Mouse (Mus musculus) liver (tissue): ENCODE measurements around the gene Rasl10b.
A peak's percentile ranks its signal among the peaks of the same experiment; 100 is the strongest.

Source experiments
- DNase-seq: peaks from one replicate; pipeline ENCODE4 v3.0.0-alpha.2; 2020; ENCODE audit warnings: mixed read lengths

Gene Rasl10b

DNA sequence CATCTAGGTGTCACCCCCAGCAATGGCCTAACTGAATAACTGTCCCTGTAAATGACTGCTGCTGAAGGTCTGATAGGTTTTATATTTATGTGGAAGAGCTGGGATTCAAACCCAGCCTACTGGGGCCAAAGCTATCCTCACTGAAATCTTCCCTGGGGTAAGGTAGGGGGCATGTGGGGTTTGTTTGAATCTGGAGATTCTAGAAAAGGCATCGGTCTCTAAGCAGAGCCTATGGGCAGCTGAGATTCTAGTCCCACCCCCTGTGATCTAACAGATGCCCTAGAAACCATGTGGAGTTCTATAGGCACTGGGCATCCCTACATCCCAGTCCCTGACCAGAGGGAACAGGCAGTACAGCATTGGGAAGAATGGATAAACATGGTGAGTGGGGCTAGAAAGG lies 28.4 kb downstream of the Rasl10b start, which contains the start of gene 1700020L24Rik:
TSS of gene 1700020L24Rik (plus strand) at position 301 of the 400 bp plus-strand sequence.
- no peak for DNase-seq

DNA sequence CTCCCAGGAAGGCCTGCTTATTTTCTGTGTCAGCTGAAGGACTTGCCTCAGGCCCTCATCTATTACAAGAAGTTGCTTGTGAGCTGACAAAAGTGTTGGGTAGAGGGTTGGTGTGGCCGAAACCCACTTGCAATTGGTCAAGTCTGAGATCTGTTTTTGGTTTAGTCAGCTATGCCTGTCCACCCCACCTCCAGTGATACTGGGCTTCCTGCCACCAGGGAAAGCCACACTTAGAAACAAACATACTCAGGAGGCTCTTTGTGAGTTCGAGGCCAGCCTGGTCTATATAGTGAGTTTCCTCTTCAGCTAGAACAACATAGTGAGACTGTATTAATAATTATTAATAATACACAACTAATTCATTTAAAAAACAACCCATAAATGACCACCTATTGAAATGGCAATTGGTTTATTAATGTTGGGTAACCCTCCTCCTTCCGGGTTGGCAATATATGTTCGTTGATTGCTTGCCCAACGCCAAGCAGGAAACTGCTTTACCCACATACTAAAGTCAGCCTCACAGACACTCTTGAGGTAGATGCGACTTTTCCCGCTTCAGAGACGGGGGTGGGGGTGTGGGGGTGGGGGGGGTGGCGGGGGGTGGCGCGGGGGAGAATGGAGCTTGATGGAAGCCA lies 30.6 kb downstream of the Rasl10b start:
- DNase-seq = no peak

DNA sequence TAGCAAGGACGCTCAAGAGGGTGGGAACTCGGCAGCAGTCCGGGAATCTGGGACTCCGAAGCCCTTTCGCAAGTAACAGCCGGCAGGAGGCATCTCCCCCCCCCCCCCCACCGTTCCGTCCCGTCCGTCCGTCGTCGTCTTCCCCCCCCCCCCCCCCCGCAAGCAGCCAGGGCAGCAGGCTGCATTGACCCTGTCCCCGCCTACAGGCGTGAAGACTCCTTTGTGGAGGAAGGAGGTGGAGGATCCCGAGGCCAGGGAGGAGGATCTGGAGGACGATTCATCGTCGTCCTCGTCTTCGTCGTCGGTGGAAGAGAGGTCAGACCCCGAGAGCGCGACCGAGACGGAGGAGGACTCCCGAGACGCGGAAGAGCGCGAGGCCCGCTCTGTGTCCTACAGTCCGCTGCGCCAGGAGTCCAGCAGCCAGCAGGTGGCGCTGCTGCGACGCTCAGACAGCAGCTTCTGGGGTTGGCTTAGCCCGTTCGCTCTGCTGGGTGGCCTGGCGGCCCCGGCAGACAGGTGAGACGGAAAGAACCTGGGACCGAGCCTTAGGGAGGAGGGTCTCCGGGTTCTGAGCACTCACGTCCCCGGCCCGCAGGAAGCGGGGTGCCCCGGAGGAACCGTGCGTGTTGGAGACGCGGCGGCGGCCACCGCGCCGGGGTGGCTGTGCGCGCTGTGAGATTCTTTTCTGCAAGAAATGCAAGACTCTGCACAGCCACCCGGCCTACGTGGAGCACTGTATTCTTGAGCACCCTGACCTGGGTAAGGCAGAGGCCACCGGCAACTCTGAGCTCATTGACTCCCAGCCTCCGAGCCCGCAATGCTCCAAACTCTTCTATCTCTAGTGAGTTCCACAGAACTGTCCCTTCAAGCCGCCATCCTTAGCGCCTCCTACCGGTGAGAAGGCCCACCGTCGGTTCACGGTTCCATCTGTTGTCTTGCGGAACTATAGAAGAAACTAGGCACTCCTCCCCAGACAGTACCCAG lies 31.4 kb downstream of the Rasl10b start:
- peak; percentile 89 for DNase-seq

DNA sequence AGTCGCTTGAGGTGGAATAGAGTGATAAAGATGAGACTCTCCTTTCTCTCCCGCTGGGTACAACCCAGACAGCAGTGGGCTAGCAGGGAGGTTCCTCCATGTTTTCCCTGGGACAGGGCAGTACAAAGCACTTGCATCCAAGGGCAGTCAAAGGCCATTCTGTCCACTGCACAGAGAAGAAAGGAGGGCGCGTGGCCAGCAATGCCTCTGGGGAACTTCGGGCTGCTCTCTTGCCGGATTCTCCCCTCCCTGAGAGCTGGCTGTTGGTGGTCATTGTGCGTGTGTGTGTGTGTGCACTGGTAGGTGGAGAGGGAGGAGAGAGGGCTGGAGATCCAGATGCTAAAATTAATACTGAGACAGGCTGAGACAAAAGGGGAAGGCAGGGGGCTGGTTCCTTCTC lies 32.3 kb downstream of the Rasl10b start:
- DNase-seq = no peak

DNA sequence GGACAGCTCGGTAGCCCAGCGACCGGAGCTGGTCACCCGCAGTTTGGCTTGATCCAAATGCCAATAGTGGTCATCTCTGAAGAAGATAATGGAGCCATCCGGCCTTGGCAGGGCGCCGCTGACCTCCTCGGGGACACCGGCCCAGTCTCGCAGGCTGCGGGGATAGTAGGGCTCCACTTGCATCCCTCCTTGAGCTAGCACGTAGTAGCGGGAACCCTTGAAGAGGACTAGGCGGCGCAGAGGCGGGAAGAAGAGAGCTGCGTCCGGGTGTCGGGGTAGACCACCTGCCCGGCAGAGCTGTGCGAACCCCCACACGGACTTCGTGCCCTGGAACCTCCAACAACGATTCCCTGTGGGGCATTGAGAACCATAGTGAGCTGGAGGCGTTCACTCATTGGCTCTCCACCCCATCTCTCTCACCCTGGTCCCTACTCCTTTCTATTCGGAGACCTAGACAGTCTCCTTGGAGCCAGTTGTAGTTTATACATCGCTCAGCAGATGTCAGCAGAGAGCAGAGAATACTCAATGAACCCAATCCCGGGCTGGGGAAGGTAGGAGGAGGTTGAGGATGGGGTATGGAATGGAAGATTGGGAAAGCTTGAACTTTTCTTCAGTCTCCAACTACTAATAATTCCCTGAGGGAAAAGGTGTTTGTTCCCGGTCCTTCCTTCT lies 33.8 kb downstream of the Rasl10b start:
- DNase-seq = peak; percentile 62

DNA sequence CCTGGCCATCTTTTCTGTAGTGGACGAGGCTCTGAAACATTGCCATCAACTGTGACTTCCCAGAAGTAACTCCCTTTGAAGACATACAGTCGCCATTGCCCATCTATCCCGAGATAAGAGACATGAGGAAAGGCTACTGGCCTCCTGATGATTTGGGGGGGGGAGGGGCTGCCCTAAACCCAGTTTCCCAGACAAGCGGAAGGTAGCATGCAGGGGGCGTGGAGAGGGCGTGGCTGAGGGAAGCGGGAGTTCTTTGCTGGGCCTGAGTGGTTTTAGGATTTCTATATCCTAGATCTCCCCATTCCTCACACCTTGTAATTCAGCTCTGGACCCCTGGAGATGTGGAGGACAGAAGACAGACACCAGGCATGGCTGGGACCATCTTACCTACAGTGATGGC lies 34.9 kb downstream of the Rasl10b start:
- DNase-seq = peak; percentile 31

DNA sequence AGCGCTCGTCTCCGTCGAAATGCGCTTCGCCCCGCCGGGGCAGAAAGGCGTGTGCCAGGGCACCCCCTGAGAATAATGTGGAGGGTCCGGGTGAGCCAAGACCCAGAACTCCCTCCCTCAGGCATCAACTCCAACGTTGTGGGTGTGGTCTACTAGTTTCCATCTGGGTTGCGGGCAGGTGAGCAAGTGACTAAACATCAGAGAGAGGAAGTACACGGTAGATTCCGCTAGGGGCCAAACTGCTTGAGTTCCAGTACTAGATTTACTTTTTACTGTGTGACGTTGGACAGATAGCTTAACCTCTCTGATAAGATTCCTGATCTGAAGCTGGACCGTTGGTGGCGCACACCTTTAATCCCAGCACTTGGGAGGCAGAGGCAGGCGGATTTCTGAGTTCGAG lies 36.1 kb downstream of the Rasl10b start:
- no peak for DNase-seq

DNA sequence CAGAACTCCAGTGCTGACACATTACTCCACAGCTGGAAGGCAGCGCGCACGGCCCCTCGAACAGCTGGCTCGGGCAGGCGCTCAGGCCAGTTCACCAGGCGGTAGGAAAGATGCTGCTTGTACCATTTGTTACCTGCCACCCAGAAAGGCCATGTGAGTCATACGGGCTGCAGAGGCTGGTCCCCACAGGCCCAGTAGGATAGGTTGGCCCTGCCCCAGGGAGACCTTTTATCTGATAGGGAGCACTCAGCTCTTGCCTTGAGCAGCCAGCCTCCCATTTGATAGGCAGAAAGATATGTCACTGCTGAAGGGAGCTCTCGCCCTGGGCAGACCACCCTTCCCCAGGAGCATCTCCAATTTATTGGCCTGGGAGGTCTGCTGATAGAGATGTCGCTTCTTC lies 38.7 kb downstream of the Rasl10b start:
- DNase-seq = no peak

DNA sequence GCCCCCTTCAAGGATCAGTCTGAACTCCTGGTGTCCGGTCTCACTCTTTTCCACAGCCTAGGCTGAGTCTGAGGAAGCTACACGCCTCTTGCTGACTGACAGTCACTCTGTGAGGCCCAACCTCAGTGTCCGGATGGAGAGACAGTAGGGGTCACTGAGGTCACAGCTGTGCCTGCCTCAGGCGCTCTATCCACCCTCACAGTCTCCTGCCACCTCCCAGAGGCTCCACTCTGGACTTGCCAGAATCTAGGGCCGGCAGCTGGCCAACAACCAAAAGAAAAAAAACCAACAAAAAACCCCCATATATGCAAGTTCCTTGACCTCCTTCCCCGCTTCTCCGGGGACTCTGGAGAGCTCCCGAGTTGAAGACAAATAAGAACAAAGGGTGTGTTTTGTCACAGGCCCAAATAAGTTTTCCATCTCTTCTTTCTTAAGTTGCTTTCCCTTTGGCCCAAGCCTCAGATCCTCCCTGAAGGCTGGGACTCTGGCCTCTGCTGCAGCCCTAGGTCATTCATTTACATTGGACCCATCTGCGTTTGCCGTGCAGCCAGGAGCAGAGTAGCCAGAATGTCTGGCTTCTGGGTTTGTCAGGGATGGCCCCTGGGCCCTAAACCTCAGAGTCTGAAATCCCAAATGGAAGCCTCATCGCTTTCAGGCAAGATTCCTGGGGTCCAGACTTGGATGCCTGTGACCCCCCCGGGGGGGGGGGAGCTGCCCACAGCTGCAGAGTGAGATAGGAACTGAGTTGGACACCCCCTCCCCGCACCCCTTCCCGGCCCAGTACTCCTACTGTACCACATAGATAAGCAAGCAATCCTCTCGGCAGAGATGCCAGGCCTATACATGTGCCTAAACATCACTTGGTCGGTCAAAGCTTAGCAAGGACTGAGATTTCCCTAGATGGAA lies 39.3 kb downstream of the Rasl10b start:
- no peak for DNase-seq

DNA sequence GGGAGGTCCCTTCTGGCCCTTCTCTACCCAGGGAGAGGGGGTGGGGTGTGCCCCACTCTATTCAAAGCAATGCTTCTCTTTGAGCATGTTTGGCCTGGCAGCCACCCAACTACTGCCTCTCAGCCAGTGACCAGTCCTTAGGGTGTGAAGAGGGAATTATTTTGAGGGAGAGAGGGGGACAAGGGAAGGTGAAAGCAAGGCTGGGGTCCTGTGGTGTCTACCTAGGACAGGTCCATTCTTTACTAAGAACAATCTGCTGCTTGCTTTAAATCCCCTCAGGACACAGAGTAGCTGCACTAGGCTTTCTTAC lies 39.9 kb downstream of the Rasl10b start:
- no peak for DNase-seq

DNA sequence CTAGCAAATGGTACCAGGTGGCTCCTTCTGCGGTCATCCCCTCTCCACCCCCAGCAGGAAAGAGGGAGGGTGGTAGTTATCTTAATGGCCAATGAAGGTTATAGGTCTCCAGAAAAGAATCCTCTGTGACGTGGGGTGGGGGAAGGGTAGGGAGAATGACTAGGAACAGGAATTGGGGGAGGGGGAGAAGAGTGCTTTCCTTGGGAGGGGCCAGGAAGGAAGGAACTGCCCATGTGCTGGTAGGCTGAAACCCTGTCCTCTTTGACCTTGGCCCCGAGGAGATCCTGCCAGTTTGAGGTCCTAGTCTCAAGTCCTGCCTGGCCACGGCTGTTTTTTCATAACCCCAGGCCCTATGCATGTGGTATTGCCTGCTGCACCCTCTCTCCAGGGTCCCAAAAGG lies 40.4 kb downstream of the Rasl10b start:
- no peak for DNase-seq

DNA sequence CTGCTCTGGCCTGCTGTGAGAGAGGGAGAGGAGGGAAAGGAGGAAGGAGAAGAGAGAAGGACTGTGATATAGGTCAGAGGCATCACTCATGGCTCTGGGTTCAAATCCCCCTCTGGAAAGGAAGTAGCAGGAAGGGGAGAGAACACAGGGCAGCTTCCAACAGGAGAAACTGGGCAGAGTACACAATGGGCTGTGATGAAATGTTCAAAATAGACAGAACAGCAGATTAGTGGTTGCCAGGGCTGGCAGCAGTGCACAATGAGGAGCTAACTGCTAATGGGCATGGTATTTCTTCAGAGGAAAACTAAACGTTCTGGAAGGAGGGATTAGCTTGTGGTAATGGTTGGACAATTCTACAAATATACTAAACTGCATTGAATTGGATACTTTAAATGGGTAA lies 41.6 kb downstream of the Rasl10b start:
- DNase-seq = no peak

DNA sequence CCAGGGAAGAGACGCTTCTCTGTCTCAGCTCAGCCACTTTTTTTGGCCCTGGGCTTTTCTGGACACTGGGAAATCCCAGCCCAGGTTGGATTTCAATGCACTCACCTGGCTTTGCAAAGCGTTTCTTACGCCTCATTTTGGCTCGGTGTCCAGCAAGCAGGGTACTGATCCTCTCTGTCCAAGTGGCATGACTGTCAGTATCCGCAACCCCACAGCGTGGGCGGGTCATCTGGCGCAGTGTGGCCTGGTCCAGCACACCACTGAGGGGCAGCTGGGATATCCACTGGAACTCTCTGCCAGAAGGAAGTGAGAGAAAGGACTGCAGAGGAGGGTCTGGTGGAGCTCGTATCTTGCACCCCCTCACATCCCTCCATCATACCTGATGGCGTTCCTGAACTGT lies 42.3 kb downstream of the Rasl10b start:
- no peak for DNase-seq

DNA sequence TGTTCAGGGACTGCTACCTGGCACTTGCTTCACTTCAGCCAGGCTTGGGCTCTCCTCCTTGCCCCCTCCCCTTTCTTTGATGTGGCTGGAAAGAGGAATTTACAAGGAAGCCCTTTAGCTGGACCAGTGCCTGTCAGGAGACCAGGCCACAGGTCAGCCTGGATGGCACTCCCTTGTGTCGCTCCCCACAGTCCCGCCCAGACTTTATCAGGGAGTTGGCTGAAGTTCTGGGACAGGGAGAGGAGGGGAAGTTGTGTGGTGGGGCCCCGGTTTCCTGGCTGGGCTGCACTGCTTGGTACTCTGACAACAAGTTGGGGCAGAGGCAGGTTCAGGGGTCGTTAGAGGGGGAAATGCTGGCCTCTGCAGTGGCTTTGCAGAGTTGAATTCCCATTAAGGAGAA lies 45.6 kb downstream of the Rasl10b start:
- DNase-seq = peak; percentile 56

DNA sequence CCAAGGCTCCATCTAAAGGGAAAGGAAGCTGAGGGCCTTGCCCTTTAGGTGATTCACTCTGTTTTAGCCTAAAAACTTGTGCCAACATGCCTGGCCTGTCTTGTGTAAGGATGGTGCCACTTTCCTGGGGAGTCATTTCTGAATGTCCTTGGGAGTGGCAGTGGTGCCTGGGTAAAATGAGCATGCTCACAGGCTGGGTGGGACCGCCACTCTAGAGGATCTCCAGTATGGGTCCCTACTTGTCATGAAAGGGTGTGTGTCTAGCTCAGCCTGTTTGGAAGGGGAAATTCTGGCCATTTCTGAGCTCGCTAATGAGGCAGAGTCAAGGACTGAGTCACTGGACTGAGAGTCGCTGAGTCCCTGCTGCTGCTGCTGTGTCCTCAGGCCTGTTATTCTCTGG lies 46.7 kb downstream of the Rasl10b start:
- no peak for DNase-seq

DNA sequence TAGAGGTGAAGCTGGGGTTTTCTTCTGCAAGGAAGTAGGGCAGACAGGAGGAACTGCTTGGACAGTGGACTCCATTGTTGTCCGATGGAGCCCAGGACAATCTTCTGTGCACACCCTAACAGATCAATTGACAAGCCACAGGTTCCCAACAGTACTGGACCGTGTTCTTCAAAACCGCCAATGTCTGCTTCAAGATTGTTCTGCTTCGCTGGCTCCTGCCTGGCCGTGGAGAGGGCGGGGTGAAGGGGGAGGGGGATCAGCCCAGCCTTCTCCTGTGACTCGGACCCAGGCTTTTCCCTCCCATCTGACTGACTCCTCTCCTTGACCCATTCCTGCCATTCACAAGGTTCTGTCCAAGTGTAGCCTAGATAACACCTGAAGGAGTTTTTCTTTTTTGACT lies 48.3 kb downstream of the Rasl10b start:
- no peak for DNase-seq

DNA sequence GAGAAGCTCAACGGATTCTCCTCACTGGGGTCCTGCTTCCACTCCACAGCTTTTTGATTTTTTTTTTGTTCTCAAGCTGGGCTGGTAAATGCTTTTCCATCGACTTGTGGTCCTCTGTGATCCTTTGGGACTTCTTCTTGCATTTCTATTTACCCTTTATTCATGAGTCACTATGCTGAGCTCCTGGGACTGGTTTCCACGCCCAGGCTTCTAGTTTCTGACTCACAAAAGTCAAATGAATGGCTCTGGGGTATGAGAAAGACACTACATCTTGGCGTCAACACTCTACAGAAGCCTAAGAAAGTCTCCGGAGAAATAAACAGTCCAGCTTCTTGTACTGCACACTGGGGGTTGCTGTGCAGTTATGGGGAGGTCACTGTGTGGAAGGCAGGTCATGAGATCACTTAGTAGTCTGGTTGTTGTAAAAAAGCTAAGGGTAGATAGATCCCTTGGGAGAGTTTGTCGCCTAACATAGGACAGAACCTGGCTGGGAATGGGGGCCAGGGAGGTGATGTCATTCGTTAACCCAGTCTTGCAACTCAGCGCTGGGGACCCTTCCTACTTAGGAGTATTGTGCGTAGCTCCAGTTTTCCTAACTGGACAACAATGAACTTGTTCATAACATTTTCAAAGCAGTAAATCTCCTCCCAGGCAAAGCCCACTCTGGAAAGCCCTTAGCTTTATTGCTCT lies 49.1 kb downstream of the Rasl10b start:
- no peak for DNase-seq

DNA sequence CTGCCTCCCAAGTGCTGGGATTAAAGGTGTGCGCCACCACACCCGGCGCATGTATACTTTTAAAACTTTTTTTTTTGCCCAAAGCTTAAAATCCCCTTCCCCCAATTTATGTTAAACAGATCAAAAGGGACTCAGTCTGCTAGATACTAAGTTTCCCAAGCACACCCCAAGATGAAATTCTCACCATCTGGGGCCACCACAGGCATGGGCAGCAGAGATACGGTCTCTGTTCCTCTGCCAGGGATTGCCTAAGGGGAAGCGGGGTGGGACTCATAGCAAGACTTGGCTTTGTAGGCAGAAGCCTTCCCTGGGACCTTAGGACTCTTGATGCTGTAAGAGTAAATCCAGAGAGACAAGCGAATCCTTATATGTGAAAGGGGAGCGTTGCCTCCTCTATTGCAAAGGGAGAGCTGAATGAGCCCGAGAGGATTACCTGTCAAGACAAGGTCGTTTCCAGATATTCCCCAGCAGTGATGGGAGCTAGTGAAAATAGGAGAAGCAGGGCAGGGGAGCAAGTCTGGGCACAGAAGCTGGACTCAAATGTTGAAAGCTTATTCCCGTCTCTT lies 52.6 kb downstream of the Rasl10b start:
- DNase-seq = no peak

DNA sequence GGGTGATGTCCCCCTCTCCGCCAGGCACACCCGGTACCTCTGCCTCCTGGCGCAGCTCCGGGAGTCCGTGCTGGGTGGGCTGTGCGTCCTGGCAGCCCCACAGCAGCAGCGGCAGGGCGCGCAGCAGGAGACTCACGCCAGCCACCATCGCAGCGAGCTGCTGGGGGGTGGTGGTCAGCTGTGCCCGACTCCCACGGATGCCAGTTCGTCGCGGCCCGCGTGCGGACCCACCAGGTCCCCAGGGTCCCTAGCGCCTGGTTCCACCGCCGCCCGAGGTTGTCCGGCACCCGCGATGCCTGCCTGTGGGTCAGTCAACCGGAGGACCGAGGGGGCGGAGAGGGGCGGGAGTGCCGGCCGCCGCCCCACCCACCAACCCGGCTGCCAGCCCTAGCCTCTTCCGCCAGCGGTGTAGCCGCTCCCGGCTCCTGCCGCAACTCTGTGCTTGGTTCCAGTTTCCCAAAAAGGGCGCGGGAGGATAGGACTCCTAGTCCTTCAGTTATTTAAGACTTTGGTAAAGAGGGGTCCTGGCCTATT lies 53.8 kb downstream of the Rasl10b start, which contains the start of gene Mmp28:
TSS of gene Mmp28 (minus strand) at position 361 of the 534 bp plus-strand sequence.
- DNase-seq = peak; percentile 32

DNA sequence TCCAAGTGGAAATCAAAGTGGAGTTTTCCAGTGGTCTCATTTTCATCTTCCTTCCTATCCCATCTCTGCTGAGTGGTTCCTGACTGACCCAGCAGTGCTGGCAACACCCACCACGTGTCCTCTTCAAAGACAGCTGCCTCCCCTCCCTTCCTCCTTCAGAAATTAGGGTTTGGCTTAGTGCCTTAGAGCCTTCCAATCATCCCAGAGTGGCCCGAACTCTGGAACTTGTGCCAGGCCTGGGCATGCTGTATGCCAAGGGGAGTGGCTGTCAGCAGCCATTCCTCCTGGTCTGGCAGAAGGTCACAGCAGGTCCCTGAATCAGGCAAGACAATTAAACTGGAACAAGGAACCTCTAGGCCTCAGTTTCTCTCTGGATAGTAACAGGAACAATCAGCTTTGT lies 57.0 kb downstream of the Rasl10b start:
- DNase-seq = no peak

DNA sequence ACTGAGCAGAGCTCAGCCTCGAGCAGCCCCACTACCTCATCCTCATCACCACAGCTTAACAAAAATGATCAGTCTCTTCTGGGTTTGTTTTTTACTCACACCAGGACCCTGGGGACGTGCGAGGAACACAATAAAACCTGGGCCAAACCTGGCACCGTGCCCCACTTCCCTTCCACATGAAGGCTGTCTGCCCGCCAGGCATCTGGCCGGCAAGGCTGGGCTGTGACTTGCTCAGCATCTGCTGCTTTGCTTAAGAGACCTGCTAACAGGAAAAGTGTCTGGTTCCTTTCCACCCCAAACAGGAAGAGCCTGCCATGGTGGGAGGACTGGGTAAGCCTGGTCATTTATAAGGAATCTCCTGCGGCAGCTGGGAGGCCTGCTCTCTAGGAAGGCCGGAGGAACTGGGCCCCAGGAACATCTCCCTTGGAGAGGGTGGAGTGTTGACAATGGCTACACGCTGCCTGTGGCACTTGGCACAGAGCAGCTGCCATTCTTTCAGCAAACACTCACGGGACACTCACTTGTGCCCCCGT lies 58.2 kb downstream of the Rasl10b start:
- DNase-seq = no peak
